Mouse (Mus musculus) left cerebral cortex, postnatal 4 days (tissue): Measurements from ENCODE around the gene Atp5l. TPM values are rescaled to one million over a fixed set of nuclear protein-coding genes. Genes with fewer than 3 reads are reported as not detected.
A peak's percentile ranks its signal among the peaks of the same experiment; 100 is the strongest.

Experiments
- DNase-seq: peaks from one replicate; pipeline ENCODE4 v3.0.0-alpha.2; 2022
- intact Hi-C: fragments of 180-260 bp; cut with DNase I; formaldehyde crosslinking; loops from one replicate; pipeline ENCODE4 v1.15.1; 2025
- total RNA-seq, 2 experiments: library from RNA; stranded (reverse); gene quantifications; 2 replicates each; pipeline ENCODE4 v1.2.3; 2021

The Atp5l gene
- total RNA-seq, 2 experiments from 2014 or later = 325 to 329 TPM

- intact Hi-C loops = no loop called here
- DNase-seq = no peak
These were observed 20.8 kb downstream of the Atp5l start for GRCm38 (mm10) chr9:44899716-44900115.

GRCm38 (mm10) chr9:44897024-44897423 lies 23.5 kb downstream of the Atp5l start:
- intact Hi-C loops = no loop called here
- no peak for DNase-seq

- intact Hi-C loops = no loop called here
- no peak for DNase-seq
These were observed 27.9 kb downstream of the Atp5l start for GRCm38 (mm10) chr9:44892664-44893063.

- no peak for DNase-seq
- intact Hi-C loops = no loop called here
These were observed 29.3 kb downstream of the Atp5l start for GRCm38 (mm10) chr9:44891210-44891609.

GRCm38 (mm10) chr9:44890122-44890521 lies 30.4 kb downstream of the Atp5l start:
- no peak for DNase-seq
- intact Hi-C loops = no loop called here

DNA sequence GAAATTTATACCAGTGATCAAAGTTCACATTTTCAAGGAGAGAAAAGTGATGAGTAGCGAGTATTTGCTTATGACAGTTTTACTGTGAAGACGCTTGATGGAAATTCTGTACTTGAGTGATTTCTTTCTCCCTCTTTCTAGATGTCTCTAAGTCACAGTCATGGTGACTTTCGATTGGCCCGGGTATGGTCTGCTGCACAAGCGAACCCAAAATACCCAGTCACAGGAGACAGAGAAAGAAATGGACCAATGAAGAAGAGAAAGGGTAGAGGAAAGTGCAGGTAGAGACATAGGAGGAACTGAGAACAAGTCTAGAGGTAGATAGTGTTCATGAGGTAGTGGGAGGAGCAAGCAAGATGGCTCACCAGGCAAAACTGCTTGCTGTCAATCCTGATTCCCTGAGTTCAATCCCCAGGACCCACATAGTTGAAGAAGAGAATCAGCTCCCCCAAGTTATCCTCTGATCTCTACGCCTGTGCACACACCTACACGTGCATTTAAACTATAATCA lies 32.4 kb downstream of the Atp5l start:
- no peak for DNase-seq
- intact Hi-C loops = no loop called here

GRCm38 (mm10) chr9:44882981-44883569 lies 37.5 kb downstream of the Atp5l start:
- peak; percentile 30 for DNase-seq
- intact Hi-C loops = loop anchor here (5.0 kb wide), 3 partner anchors 34 to 84 kb away; partner anchors contain the start of gene Ube4a

DNA sequence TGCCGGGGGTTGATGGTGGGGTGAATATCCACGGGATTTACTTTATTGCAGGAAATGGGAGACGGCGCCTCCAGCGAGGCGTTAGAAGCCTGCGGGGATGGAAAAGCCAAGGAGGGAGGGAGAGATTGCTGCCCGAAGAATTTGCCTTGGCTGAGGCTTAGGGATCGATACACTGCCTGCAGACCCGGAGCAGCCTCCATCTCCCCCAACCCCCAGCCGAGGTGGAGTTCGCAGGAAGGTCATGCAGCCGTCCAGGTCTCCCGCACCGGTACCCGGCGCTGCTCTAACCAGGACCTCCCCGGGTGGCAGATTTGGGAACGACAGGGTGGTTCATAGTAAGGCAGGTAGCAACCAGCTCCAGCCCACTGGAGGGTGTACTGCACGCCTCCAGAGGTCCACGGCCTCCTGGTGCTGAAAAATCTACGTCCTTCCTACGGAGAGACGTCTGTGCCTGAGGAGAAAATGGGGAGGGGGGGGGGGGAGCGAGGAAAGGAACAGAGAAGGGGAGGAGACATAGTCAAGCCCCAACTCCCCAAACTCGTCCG lies 38.0 kb downstream of the Atp5l start:
- intact Hi-C loops = loop anchor here (5.0 kb wide), 3 partner anchors 35 to 85 kb away; partner anchors contain the start of gene Ube4a
- DNase-seq = peak; percentile 51

DNA sequence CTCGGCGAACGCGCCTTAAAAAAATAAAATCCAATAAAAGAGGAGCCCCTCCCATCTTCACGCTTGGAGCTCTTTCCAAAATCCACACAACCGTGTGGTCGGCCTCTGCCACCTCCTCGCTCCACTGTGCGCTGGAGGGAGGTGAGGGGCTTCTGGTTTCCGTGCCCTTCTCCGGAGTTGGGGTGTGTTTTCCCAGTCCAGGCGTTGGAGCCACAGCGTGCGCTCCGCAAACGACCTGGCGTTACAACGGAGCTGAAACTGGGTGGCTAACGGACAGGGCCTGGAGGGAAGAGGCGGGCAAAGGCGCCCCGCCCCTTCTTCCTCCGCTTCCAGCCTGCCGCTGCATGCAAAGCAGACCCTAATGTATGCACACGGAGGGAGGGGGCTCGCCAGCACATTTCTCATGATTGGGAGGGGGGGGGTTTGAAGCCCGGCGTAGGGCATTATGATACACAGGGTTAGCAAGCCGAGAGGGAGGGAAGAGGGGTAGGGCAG lies 38.6 kb downstream of the Atp5l start:
- DNase-seq = peak; percentile 89
- intact Hi-C loops = loop anchor here (5.0 kb wide), 3 partner anchors 35 to 85 kb away; partner anchors contain the start of gene Ube4a

- peak; percentile 97 for DNase-seq
- intact Hi-C loops = loop anchor here (5.0 kb wide), 3 partner anchors 36 to 86 kb away; partner anchors contain the start of gene Ube4a
These were observed 39.2 kb downstream of the Atp5l start, which contains the start of gene Kmt2a for GRCm38 (mm10) chr9:44881221-44881871. Gene Kmt2a, minus strand, starts transcription at chr9:44881296.

DNA sequence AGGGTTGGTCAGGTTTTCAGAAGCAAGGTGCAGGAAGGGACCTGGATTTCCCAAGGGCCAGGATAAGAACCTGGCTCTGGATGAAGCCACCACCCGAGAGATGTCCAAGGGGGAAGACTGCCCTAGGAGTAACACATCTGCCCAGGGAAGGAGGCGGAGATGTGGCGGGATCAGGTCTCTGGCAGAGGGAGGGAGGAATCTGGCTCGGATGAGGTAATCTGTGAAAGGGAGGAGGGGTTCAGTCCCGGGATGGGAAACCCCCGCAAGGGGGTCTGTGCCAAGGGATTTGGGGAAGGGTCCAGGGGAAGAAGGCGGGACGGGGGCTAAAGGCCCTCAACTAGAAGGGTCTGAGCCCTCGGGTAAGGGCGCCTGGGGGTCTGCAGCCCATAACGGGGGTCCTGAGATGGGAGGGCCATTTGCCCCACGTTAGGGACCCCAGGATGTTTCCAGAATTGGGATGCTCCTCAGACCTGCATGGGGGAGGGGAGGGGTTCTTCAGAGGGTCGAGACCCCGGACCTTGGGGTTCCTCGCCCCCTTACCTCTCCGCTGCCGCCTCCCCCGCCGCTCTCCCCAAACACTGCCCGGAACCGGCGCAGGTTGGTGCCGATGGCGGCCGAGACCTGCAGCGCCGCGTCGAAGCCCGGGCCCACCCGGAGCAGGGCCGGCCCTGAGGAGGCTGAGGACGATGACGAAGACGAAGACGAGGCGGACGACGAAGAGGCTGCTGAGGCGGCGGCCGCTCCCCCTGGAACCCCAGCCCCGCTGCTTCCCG lies 40.0 kb downstream of the Atp5l start:
- intact Hi-C loops = loop anchor here (5.0 kb wide), 3 partner anchors 37 to 87 kb away; partner anchors contain the start of gene Ube4a
- peak; percentile 23 for DNase-seq

GRCm38 (mm10) chr9:44879694-44880271 lies 40.8 kb downstream of the Atp5l start:
- intact Hi-C loops = loop anchor here (5.0 kb wide), 3 partner anchors 38 to 88 kb away; partner anchors contain the start of gene Ube4a
- DNase-seq = no peak

GRCm38 (mm10) chr9:44878776-44879500 lies 41.6 kb downstream of the Atp5l start:
- DNase-seq = peak; percentile 12
- intact Hi-C loops = no loop called here

- DNase-seq = no peak
These were observed 42.9 kb downstream of the Atp5l start for GRCm38 (mm10) chr9:44877686-44878085.

DNA sequence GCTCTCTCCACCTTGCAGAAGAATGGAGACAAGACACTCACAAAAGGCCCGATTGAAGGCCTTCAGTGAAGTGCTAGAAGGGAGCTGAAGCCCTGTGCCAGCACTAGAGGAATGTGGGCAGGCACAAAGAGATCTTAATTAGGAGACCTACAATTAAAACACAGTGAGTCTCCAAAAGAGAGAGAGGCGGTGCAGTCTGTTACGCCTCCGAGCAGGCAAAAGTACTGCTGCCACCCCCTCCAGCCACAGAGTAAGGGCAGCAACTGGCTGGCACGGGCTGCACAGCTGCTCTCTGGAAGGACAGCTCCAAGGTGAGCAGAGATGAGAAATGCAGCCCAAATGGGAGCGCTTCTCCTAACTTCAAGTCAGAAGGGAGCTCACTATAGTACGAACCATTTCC lies 45.1 kb downstream of the Atp5l start:
- intact Hi-C loops = no loop called here
- DNase-seq = no peak

More at GRCm38 (mm10) chr9:44877686-44878085, 42.9 kb downstream of the Atp5l start:
- intact Hi-C loops = no loop called here

DNA sequence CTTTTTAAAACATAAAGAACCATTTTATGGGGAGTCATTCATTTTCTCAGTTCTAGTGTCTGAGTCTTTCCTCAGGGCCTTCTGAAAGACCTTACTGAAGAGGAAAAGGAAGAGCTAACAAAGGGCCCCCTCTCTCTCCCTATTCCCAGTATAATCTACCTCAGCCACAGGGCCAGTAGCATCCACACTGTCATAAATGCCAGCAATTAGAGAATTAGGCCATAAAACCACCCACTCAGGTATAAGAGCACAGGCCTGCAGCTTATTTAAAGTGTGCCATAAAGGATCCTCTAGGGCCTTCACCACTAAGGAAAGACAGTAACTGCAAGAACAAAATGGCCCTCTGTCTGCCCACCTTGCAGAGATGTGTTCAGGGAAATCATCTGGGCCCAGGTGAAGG lies 46.3 kb downstream of the Atp5l start:
- intact Hi-C loops = no loop called here
- DNase-seq = no peak

DNA sequence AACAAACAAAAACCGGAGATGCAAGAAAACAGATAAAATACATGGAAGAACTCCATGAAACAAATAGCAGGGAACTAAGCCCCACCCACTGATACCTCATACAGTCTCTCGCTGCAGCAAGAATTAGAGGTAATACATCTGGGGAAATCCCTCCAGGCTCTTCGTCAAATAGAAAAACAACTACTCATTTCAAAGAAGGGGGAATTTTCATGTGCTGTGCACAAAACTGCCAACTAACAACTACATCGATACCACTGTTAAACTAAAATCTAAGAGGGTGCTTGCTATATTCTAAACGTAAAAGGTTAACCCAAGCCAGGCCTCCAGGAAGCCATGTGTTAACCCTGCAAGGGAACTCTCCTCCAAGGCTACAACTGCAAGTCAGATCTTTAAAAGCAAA lies 46.9 kb downstream of the Atp5l start:
- no peak for DNase-seq
- intact Hi-C loops = no loop called here

- intact Hi-C loops = no loop called here
- no peak for DNase-seq
These were observed 52.0 kb downstream of the Atp5l start for GRCm38 (mm10) chr9:44868336-44869094.

GRCm38 (mm10) chr9:44867664-44868063 lies 52.9 kb downstream of the Atp5l start:
- DNase-seq = no peak
- intact Hi-C loops = no loop called here
